Mouse (Mus musculus) adrenal gland (tissue): ENCODE data around the gene Litaf.
"Not testable (repeated sequence)": the region's sequence is repeated elsewhere in the genome, so short reads cannot be mapped to it uniquely, and the experiment has no call there.

Source experiments
- intact Hi-C: fragments of 180-260 bp; cut with DNase I; formaldehyde crosslinking; loops from one replicate; pipeline ENCODE4 v1.15.1; 2025

The Litaf gene

DNA sequence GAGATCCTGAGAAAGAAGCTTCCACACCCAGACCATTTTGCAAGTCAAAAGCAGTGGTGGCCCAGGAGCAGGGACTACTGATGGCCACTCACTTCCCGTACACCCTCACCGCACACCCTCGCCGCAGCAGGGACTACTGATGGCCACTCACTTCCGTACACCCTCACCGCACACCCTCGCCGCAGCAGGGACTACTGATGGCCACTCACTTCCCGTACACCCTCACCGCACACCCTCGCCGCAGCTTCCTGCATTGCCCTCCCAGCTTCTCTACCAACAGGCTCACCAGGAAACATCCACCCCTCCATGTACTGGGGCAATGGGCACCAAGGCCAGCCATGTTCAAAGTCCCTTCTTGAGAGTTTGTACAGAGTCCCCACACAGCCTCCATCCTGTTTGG, 107.7 kb downstream of the Litaf start:
- intact Hi-C loops, result not testable (repeated sequence)

DNA sequence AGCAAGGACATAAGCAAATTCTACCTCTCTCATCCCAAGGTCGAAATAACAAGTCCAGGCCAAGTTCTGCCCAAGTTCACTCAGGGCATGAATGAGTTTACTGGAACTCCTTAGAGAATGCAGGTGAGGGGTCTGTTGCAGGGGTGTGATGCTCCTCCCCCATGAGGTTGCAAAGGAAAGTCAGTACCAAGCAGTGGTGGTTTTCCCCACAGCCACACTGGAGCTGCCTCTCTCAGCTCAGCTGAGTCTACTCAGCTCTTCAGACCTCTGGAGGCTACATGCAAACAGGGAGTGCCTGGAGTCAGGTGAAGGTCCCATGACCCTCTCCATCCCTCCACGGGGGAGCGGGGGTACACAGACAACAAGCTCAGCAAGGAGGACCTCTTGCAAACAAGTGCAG, 108.2 kb downstream of the Litaf start:
- intact Hi-C loops, result no loop called here

DNA sequence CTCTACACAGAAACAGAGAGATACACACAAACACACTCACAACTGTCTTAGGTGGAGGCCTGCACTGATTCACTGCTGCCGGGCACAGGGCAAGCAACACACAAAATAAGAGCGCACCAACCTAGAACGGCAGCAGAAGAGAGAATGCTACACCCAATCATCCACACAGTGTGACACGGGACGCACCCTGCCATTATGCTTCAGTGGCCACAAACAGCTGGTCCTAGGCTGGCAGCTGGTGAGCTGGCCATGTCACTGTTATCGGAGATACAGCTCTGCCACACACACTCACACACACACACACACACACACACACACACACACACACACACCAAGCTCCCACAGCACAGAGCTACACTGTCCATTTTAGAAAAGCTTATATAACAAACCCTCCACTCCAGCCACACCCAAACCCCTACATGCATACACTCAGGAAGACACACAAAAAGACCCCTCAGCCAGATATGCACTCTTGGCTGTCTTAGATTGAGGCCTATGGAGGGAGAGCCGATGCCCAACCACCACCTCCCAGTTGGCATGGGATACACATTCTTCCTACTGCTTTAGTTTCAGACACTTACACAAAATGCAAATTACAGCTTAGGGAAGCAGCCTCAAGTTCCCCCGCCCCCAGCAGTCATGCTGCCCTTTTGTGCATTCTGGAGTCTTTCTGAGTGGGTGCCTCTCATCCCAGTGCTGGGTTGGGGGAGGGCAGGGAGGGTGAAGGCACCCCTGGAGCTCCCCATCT, 108.8 kb downstream of the Litaf start:
- intact Hi-C loops, result no loop called here

DNA sequence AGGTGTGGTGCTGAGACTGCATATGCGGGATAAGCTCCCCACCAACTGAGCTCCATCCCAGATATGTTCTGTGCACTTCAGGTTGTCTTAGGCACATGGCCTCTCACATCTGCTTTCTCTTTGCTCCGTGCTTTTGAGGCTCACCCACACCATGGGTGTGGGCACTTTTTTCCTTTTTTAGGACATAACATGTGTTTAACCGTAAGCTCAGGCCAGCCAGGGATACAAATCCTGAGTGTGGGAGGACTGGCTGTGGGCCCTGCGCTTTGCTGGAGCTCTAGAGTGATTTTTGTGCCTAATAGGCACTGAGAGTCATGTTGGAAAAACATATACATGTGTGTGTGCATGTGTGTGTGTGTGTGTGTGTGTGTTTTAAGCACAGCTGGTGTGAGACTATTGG, 110.9 kb downstream of the Litaf start:
- intact Hi-C loops, result no loop called here

DNA sequence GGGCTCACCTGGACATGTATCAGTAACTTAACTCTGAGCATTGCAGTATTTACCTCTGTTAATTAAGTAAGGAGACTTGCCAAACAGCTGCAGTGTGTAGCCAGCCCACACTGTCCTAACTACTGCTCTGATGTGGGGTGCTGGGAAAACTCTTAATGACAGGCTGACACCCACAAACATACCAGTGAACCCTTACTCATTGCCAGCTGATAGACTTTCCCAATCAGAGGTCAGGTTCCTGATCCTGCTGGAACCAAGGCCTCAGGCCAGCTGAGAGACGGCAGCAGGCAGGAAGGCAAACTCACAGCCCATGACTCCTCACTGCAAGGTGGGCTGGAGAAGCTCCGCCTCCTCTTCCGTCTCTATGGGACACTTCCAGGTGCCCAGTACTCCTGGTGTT, 113.1 kb downstream of the Litaf start:
- intact Hi-C loops, result no loop called here

DNA sequence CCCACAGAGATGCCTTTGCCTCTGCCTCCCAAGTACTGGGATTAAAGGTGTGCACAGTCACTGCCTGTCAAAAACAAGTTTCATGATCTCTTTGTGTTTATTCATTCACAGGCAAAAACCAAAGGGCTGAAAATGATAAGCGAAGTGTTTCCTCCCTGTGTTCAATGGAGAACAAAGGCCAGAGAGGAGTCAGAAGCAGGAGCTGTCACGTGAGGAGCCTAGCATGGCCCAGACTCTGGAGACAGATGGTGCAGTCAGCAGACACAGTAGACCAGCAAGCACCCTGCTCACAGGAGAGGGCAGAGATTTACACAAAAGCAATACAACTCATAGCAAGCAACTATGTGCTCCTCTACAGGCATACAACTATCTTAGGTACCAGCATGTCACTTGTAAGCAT, 113.9 kb downstream of the Litaf start:
- intact Hi-C loops, result no loop called here

DNA sequence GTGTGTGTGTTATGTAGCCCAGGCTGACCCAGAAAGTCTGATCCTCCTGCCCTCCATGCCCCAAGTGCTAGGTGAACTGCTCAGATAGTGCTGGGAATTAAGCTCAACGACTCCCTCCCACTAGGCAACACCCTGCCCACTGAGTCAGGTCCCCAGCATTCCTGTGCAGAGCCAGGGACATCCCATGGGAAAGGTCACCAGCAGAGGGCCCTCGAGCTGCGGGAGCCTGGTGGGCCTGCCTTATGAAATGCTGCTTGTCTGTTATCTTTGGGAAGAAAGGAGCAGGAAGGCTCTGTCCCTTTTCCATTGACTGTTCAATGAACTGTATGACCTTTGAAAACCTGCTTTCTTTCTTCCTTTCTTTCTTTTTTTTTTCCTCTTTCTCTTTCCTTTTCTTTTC, 114.4 kb downstream of the Litaf start:
- intact Hi-C loops, result loop anchor here (2.0 kb wide), 1 partner anchor 83 kb away; no protein-coding TSS in a partner anchor

DNA sequence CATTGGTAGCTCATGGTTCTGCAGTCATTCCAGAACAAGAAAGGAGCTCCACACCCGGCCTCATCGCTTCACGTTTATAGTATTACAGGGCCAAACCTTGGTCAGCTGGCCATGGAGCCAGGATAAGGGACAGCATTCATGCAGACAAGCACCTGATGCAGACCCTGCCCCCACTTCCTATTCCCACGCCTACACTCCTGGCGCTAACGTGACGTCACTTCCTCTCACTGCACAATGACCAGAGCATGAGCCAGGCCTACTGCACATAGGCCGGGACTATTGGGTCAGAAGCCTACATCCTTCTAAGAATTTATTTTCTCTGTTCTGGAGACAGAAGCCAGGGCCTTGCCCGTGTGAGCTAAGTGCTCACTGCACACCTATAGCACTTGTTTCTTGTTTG, 115.4 kb downstream of the Litaf start:
- intact Hi-C loops, result loop anchor here (2.0 kb wide), 1 partner anchor 84 kb away; no protein-coding TSS in a partner anchor

DNA sequence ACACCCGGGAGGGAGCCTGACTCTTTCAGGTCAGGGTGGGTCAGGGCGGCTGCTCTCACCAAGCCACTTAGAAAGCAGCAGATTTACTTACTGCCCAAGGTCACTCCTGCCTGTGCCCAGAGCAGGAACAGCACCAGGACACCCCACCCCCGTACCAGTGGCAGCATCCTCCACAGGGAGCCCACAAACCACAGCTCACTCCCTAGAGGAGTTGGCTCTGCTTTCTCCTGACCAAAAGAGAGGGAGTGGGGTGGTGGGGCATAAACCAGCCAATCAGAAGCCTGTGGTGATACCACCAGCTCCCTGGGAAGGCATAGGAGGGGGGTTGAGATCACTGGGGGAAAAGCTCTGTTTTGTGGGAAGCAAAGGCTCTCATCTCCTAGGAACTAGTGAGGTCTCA, 118.2 kb downstream of the Litaf start:
- intact Hi-C loops, result loop anchor here (10.0 kb wide), 1 partner anchor 157 kb away; no protein-coding TSS in a partner anchor

DNA sequence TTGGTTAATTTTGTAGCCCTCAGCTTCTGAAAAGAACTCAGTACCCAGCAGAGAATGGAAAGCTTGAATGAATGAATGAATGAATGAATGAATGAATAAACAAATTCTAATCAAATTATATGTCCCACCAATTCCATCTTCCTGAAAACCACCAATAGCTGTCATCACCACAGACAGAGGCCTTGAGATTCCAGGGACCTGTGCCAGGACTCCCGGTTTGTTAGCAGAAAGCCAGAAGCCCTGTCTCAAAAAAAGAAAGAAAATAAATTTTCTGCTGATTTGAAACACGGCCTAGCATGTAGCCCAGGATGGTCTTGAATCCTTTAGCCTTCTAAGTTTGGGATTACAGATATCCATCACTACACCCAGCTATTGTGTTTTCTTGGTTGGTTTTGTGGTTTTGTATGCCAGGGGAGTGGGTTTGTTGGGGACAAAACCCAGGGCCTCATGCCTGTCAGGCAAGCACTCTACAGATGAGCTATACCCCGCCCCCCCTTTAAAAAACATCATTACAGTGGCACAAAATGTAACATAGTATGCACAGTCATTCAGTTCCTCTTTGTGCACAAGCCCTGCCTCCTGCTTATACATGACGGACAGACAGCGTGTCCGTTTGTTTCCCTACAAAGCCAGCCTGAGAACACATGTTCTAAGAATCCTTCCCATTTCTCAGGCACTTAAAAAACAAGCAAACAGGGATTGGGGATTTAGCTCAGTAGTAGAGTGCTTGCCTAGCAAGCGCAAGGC, 120.4 kb downstream of the Litaf start:
- intact Hi-C loops, result loop anchor here (10.0 kb wide), 1 partner anchor 159 kb away; no protein-coding TSS in a partner anchor

DNA sequence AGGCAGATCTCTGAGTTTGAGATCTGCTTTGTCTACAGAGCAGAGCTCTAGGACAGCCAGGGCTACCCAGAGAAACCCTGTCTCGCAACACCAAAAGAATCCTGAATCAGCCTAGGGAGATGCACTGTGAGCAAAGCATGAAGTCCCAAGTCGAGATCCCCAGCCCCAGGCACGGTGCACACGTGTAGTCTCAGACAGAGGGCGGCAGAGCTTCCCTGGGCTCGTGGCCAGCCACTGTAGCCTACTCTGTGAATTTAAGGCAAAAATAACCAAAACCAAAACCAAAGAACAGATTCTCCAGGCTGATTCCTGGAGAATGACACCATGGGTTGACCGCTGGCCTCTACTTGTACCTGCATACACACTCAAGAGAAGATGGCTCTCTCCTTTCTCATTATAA, 121.4 kb downstream of the Litaf start:
- intact Hi-C loops, result loop anchor here (5.0 to 10.0 kb wide), 2 partner anchors 62 to 160 kb away; no protein-coding TSS in a partner anchor

DNA sequence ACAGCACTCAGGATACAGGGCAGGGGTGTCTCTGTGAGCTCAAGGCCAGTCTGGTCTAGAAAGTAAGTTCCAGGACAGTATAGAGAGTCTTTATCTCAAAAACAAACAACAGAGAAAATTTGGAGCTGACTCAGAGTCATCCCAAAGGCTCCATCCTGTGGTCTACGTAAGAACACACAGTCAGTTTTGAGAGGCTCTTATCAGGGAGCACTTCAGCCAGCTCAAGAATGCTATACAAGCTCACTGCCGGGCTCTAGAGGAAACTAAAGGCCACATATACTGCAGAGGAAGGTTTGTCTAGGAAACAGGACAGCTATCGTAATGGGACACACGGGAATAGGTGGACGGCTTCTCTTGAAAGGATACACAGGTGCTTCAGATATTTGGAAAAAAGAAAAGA, 122.7 kb downstream of the Litaf start:
- intact Hi-C loops, result loop anchor here (5.0 to 10.0 kb wide), 2 partner anchors 61 to 162 kb away; no protein-coding TSS in a partner anchor

DNA sequence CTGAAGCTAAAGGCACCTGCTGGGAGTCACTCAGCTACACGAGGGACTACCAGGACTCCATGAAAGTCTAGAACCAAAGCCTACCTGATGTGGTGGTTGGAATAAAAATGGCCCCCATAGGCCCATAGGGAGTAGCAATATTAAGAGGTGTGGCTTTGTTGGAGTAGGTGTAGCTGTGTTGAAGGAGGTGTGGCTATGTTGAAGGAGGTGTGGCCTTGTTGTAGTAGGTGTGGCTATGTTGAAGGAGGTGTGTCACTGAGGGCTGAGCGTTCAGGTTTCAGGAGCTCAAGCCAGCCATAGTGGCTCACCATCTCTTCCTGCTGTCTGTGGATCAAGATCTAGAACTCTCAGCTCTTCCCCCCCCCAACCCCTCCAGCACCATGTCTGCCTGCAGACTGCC, 125.3 kb downstream of the Litaf start:
- intact Hi-C loops, result loop anchor here (5.0 to 10.0 kb wide), 2 partner anchors 58 to 164 kb away; no protein-coding TSS in a partner anchor

DNA sequence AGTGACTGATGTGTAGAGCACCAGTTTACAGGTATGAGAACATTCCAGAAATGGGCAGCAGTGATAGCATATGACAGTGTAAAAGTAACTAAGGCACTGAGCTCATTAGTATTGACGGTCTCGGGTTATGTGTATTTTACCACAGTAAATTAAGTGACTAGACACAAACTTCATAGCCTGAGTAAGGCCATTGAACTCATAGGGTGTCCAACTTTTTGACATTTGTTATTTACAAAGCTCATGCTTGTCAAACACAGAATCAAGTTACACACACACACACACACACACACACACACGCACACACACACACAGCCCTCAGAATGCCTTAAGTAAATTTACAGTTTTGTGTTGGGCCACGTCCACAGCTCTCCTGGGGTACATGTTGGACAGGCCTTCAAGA, 126.0 kb downstream of the Litaf start:
- intact Hi-C loops, result loop anchor here (5.0 to 10.0 kb wide), 2 partner anchors 58 to 165 kb away; no protein-coding TSS in a partner anchor

DNA sequence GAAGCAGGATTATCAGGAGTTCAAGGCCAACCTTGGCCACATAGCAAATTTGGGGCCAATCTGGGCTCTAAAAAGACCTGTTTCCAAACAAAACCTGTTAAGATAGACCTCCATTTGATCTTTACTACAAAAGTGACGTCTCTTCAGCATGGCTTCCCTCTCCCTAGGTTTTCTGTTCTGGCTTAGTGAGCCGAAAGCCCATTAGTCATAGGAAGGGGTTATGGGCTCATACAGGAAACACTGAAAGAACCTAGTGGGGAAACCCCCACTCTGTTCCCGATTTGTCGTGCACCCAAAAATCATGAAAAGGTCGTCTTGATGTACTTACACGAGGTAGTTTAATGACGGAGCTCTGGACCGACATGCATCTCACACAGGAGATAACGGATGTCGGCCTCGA, 128.5 kb downstream of the Litaf start:
- intact Hi-C loops, result no loop called here

DNA sequence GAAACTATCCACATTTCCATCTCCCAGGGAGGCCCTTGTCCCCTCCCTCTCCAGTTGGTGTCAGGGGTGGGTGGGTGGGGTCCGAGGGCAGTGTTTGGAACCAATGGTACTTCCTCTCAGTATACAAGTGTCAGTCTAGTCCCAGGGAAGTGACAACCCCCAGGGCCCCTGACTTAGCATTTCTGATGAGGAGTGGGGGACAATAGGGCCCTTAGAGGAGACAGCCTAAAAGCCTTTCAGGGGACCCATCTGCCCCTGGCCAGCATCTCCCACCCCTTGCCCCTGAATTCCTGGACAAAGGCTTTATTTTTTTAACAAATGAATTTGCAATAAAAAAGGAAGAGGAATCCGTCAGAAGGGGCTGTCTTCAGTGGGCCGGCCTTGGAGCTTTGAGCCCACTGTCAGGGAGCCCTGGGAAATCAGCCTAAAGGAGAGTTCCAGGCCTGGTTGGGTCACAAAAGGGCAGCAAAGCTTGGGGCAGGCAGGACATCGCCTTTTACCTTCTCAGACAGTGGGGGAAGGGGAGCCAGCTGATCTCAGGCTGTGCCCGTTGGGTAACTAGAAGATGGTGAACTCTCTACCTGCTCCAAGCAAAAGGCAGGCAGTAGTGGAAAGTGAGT, 129.1 kb downstream of the Litaf start:
- intact Hi-C loops, result no loop called here

DNA sequence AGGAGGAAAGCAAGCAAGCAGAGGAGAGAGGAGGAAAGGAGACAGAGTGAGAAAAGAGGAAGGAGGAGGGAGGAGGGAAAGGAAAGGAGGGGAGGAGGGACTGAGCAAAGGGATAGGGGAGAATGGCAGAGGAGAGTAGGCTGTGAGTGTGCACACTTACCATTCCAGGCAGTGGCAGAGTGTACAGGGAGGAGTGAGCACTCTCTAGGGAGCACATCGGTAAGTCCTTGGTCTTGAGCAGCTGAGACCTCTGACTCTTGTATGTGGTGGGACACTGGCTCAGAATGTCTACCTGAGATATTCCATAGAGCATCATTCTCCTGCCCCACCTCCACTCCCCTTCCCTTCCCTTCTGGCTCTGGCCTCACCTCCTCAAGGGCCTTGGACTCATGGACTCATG, 131.9 kb downstream of the Litaf start:
- intact Hi-C loops, result no loop called here

DNA sequence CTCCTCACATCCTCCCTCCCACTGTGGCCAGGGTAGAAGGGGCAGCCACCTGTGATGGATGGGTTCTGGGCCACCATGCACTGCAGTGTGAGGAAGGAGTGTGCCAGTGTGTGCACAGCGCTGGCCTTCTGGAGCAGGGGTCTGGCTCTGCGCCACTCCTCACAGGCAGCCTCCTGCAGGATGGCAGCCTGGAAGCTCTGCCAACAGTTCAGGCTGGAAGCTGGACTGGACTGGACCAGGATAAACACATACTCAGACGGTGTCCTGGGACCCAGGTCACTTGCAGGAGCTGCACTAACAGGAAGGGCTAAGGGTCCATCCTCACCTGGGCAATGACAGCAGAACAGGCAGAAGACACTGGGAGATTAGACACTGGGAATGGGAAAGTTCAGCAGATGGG, 132.6 kb downstream of the Litaf start:
- intact Hi-C loops, result no loop called here

DNA sequence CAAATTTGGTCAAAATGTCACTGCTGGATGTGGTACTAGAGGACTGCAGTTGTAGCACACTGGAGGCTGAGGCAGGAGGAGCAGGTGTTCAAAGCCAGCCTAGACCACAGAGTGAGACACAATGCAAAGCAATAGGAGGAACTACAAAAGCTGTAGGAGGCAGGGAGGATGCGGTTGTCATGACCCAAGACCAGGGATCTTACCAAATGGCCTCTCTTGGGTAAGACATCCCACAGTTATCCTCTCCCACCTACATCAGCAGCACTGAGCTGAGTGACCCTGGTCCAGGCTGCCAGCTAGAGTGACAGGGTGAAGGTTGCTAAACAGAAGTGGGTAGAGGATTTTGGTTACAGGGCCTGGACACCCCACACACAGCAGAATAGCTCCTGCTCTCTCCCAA, 138.9 kb downstream of the Litaf start:
- intact Hi-C loops, result no loop called here

DNA sequence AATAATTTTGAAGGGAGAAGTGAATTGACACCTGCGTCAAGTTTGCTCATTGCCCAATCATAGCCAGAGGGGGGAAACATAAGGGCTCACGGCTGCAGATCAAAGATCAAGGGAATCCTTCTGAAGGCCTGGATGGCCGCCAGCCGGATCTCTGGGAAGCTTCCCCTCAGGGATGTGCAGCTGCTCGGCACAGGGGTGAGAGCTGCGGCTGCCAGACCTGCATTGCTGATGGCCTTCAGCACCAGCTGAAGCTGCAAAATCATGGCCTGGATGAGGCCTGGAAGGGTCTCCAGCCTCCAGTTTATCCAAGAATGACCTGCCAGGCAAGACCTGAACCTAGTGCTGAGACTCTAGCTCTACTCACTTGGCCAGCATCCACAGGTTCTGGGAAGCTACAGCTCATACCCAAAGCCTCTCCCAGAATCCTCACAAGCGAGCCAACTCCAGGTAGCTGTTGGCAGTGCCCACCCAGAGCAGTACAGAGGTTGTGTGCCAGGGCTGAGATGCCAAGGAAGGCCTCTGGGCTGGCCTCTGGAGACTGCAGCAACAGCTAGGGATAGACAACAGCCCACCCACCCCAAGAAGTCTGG, 140.3 kb downstream of the Litaf start:
- intact Hi-C loops, result no loop called here

DNA sequence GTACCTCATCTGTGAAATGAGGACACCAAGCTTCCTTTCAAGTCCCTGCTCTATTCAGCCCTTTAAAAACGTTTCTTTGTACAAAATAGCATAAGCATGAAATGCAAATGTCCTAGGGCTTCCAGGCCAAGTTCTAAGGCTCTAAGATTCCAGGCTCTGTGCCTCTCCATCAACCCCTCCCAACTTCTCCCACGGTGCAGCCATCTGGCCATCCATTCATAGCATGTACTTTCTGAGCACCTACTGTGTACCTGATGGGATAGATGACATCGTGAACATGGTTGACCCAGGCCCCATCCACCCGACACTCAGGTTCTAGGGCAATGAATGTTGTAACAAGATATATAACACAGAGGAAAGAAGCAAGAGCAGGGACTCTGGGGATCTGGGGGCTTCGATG, 142.4 kb downstream of the Litaf start:
- intact Hi-C loops, result loop anchor here (5.0 kb wide), 1 partner anchor 46 kb away; no protein-coding TSS in a partner anchor
